Mouse (Mus musculus): ENCODE measurements around the gene Trim44.

DNA sequence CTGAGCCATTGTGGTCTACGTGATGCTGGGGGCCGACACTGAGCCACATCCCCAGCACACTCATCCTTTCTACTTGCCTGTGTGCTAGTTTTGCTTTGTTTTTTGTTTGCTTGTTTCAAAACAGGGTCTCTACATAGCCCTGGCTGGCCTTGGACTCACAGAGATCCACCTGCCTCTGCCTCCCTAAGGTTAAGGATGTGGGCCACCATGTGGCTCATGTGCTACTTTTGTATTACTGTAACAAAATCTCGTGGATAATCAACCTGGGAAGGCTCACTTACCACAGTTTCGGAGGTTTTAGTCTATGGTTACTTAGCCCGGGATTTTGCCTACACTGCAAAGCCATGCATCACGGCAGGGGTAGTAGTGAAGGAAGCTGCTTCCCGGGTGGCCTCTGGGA, 125.5 kb downstream of the Trim44 start:
- TF ChIP-seq POLR2AphosphoS2 (IDR thresholded peaks at IDR 0.05; ENCODE audit: low read length) (no peak), CTCF (IDR thresholded peaks at IDR 0.05 in 2 of 3, conservative IDR thresholded peaks at IDR 0.05 in 1 of 3; ENCODE audit: control insufficient read depth in 1 of 3, insufficient read depth in 1 of 3, low read depth in 2 of 3, low read length in 3 of 3, poor library complexity in 1 of 3, severe bottlenecking in 1 of 3) (no peak), MEF2A (IDR thresholded peaks at IDR 0.05; ENCODE audit: extremely low read depth, insufficient replicate concordance, low read depth, low read length, poor library complexity, severe bottlenecking) (no peak), USF2 (IDR thresholded peaks at IDR 0.05; ENCODE audit: borderline replicate concordance in 1 of 2, insufficient read depth in 1 of 2, low read depth in 1 of 2, low read length in 2 of 2) (no peak), POLR2A (IDR thresholded peaks at IDR 0.05; ENCODE audit: control insufficient read depth in 1 of 2, insufficient read depth in 1 of 2, low read depth in 1 of 2, low read length in 2 of 2, poor library complexity in 1 of 2) (no peak), GATA1 (IDR thresholded peaks at IDR 0.05; ENCODE audit: low read depth, low read length) (no peak), USF1 (IDR thresholded peaks at IDR 0.05; ENCODE audit: low read depth, low read length) (no peak), CHD1 (IDR thresholded peaks at IDR 0.05; ENCODE audit: low read depth, low read length) (no peak), SMC3 (IDR thresholded peaks at IDR 0.05; ENCODE audit: low read depth, low read length) (no peak)
